Mouse (Mus musculus) heart, postnatal 0 days (tissue): Measurements from ENCODE around the gene Rasa4.

Experiments used
- CTCF ChIP-seq: IDR thresholded peaks from 2 replicates; pipeline ENCODE4 v1.5.1; 2016; ENCODE audit warnings: antibody characterized with exemption, control low read depth, low read depth
- EP300 ChIP-seq: IDR thresholded peaks from 2 replicates; pipeline ENCODE4 v1.6.1; 2016; ENCODE audit warnings: antibody characterized with exemption, low read depth

GRCm38 (mm10) chr5:136098536-136098935, 14.8 kb downstream of the Rasa4 start:
- no peak for TF ChIP-seq CTCF
- TF ChIP-seq EP300: no peak
